Mouse (Mus musculus) liver, embryonic 14.5 days (tissue): ENCODE measurements around the gene Nfyb.

ENCODE experiments used
- CTCF ChIP-seq: IDR thresholded peaks from 2 replicates; pipeline ENCODE4 v1.5.1; 2016; ENCODE audit warnings: antibody characterized with exemption, low read depth, control low read depth
- EP300 ChIP-seq: IDR thresholded peaks from 2 replicates; pipeline ENCODE4 v1.6.1; 2016; ENCODE audit warnings: antibody characterized with exemption, low read depth

- TF ChIP-seq EP300 (no peak), CTCF (no peak)
Measured at GRCm38 (mm10) chr10:82755213-82755890, 8.6 kb downstream of the Nfyb start.
